Mouse (Mus musculus) left cerebral cortex, postnatal 25 days (tissue): ENCODE measurements at regions not wholly inside any gene's neighbourhood (a gene's known extent, or its start where the extent isn't known, plus 50 kb on each side); places are given as distances from the start of the nearest gene placed in this dataset.

Source experiments
- DNase-seq, 2 experiments: peaks; one replicate each; pipeline ENCODE4 v3.0.0; 2022; ENCODE audit warnings: low spot score in 2 of 2, mixed read lengths in 1 of 2
- intact Hi-C: fragments of 180-260 bp; cut with DNase I; formaldehyde crosslinking; loops from one replicate; pipeline ENCODE4 v1.15.1; 2025

DNA sequence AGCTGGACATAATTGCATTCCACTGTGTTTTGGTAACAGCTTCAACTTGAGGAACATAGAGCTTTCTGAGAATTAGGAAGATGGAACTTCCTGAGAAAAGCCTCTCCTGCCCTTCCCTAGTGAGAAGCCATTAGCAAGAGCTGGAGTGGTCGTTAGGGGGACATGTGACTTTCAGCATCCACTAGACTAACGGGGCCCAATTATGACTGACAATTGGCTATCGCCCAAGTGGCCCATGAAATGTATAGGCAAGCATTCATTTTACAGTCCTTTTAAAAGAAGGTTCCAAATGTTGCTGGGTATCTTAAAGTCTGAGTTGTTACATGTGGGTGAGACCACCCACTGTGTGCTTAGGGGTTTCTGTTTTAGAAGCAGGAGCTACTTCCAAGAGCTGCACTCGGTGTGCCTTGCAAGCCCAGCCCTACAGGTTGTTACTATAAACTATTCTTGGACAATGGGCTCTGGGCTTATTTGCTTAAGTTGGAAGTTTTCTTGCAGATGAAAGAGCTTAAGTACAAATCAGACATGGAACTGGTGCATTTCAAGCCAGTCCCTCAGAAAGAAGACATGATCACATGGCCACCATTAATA, 183.1 kb upstream of the Cxcl12 start:
- intact Hi-C loops, result loop anchor here (10.0 kb wide), 1 partner anchor 840 kb away; no protein-coding TSS in a partner anchor
- no peak for DNase-seq

- intact Hi-C loops, result loop anchor here (10.0 kb wide), 1 partner anchor 838 kb away; no protein-coding TSS in a partner anchor
- DNase-seq, result no peak
Measured at GRCm38 (mm10) chr6:116986266-116987000, 181.9 kb upstream of the Cxcl12 start.

GRCm38 (mm10) chr6:116987243-116987642, 181.1 kb upstream of the Cxcl12 start:
- intact Hi-C loops, result loop anchor here (10.0 kb wide), 1 partner anchor 838 kb away; no protein-coding TSS in a partner anchor
- DNase-seq, result no peak

DNA sequence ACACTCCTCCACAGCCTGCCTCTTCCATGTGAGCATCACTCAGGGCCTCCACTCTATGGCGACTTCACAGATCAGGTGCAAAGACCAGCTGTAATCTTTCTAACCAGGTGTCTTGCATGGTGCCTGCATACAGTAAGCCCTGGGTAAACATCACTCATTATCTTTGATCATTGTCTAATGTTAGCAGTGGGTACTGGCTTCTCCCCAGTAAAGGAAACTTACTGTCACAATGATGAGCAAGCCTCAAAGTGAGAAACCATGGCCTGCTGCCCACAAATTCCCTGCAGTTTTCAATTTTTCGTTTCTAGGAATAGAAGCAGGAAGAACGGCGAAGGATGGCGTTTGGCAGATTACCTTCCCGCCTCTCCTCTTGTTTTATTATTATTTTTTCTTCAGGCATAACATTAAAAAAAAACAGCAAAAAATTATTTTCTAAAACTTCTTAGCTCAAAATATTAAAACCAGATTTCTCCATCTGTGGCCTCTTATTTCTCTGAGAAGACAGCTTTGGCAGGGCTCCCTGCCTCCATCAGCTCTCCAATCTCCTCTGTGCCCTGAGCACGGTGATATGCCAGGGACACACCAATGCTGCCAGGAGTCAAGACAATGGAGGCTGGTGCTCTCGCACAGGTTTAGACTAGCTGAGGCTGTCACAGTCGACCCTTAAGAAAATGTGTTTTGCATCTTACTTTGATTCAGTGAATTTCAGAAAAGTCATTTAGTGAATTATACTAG, 169.2 kb upstream of the Cxcl12 start:
- intact Hi-C loops, result no loop called here

DNA sequence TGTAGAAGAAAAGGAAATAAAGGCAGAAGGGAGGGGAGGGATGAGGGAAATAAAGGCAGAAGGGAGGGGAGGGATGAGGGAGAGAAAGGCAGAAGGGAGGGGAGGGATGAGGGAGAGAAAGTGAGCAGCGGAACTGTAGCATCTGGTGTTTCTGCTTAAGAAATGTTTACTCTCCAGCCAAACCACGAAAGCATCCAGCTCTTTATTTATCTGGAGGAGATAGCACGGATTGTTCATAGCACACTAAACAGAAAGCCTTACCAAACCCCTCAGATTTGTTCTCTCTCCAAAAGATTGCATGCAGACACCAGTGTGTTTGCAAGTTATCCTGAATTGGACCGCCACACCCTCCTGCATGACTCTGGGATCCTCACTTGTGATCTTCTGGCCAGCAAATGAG, 168.4 kb upstream of the Cxcl12 start:
- intact Hi-C loops, result no loop called here
- DNase-seq, result peak in 1 of 2 experiments; percentile 8

More for the DNA sequence above, 169.2 kb upstream of the Cxcl12 start:
- DNase-seq, result peak; percentile 42 to 73

DNA sequence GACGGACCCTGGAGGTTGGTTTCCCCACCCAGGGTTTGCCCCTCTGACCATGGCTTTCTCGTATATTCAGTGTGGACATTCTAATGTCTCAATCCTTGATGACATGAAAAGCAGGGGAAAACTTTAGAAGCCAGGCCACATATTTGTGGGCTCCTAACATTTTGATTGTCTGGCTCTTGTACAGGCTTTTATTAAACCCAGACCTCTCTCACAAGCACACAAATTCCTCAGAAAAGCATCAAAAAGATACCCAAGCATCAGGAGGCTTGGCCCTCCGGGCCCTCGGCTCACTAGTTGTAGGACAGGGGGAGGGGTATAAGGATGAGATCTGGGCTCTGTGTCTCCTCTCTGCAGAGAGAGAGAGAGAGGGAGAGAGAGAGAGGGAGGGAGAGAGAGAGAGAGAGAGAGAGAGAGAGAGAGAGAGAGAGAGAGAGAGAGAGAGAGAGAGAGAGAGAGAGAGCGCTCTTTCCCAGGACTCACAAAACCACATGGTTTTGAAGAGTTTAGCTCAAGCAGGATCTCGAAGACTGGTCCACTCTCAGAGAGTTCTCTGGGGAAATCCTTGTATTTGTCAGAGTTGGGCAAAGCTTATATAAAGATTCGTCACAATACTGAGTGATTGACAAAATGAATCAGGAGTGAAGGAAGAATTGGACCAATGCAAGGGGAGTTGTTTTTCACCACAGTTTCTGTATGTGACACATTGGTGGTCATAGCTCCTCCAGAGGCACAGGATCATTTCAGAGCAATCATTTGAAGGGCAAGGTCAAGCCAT, 167.2 kb upstream of the Cxcl12 start:
- no peak for DNase-seq
- intact Hi-C loops, result no loop called here

DNA sequence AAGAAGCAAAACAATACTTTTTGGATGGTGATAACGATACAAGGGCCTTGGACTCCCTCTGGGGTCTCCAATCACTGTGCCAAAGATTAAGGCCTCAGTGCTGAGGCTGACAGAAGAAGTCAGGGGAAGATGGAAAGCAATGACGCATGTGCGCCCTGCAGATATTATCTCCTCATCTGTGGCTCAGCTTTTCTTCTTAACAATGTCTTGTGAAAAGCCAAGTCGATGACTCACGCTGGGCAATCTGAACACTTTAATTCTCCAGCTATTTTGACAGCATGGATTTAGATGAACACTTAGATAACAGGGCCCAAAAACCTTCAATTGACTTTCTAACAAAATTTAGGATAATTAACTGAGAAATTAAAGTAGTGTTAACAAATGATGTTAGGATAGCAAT, 155.7 kb upstream of the Cxcl12 start:
- no peak for DNase-seq
- intact Hi-C loops, result no loop called here

GRCm38 (mm10) chr6:117015461-117015860, 152.9 kb upstream of the Cxcl12 start:
- intact Hi-C loops, result no loop called here
- no peak for DNase-seq

GRCm38 (mm10) chr6:117021851-117022250, 146.5 kb upstream of the Cxcl12 start:
- DNase-seq, result no peak
- intact Hi-C loops, result no loop called here

DNA sequence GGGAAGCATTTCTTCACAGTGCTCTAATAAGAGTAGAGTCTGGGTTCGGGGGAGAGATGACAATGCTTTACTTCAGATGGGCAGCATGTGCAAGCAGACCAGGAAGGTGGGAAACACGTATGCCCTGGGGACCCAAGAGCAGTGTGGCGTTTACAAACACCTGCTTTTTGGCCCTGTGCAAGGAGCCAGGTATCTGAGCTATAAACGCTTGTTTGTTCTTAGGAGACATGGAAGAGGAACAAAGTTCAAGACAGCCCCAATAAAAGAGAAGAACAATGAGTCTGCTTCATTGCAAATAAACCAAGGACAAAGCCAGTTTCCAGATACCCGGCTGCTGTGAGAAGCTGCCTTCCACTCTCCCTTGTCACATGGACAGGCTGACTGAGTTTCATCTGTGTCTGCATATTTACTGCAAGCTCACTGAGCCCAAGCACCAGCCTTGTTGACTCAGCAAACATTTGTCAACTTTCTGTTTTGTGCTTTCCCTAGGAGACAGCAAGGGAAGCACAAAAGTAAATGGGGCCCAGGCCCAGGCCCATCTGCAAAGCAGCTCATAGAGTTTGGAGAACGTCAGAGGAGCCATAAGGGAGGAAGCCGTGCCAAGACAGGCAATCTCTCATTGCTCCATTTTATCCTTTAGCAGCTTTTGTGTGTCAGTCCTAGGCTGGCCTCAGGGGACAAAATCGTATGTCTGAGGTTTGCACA, 136.1 kb upstream of the Cxcl12 start:
- intact Hi-C loops, result no loop called here
- no peak for DNase-seq

- intact Hi-C loops, result no loop called here
- DNase-seq, result peak in 1 of 2 experiments; percentile 50
Measured at GRCm38 (mm10) chr6:117043744-117044143, 124.6 kb upstream of the Cxcl12 start.

- no peak for DNase-seq
- intact Hi-C loops, result no loop called here
Measured at GRCm38 (mm10) chr6:117049459-117050010, 118.8 kb upstream of the Cxcl12 start.

DNA sequence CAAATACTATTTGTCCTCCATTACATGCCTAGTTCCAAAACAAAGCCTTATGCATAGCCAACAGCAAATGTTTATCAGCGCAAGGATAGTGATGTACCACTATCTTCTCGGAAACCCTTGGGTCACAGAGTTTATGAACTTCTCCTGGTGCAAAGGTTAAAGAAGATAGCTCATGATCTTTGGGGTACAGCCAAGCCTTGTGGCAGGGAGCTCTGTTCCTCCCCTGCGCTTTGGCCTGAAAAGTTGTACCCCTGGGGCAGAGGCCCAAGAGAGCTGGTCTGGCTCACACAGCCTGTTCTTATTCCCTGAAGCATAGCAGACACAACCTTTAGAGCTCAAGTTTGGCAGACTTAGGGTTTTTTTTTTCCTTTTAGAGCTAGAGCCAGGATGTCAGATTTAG, 107.6 kb upstream of the Cxcl12 start:
- intact Hi-C loops, result no loop called here

GRCm38 (mm10) chr6:117067541-117068305, 100.6 kb upstream of the Cxcl12 start:
- no peak for DNase-seq
- intact Hi-C loops, result no loop called here

More for the DNA sequence above, 107.6 kb upstream of the Cxcl12 start:
- no peak for DNase-seq

- DNase-seq, result peak; percentile 76 to 85
- intact Hi-C loops, result loop anchor here (10.0 kb wide), 1 partner anchor 167 kb away; no protein-coding TSS in a partner anchor
Measured at GRCm38 (mm10) chr6:117071311-117071710, 97.0 kb upstream of the Cxcl12 start.

DNA sequence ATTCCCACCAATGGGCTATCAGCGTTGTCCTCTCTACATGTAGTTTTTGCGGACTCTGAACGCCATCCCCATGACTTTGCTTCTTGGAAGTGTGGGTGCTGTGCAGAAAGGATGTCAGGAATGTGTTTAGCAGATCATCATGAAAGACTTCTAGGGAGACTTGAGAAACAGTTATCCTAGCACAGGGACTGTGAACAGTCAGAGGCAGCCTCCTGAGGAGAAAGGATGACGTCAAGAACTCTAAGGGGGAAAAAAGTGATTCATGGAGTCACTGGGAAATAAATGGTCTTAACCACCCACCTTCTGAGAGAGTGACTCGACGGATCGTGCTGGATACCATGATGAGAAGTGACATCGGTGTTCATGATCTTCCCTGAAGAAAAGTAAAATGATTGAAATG, 96.5 kb upstream of the Cxcl12 start:
- peak; percentile 16 to 60 for DNase-seq
- intact Hi-C loops, result loop anchor here (10.0 kb wide), 1 partner anchor 167 kb away; no protein-coding TSS in a partner anchor

DNA sequence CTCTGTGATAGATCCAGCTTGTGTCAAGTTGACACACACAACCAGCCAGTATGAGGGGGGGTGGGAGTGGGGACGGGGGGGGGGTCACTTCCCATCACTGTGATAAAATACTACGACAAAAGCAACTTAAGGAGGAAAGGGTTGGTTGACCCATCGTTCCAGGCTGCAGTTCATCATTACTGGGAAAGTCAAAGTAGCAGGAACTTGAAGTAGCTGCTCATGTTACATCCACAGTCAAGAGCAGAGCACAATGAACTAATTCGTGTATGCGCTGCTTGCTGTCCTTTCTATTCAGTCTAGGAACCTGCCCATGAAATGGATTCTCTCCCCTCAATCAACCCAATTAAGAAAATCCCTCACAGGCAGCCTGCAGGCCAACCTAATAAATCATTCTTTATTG, 88.8 kb upstream of the Cxcl12 start:
- intact Hi-C loops, result loop anchor here (10.0 kb wide), 1 partner anchor 175 kb away; no protein-coding TSS in a partner anchor

GRCm38 (mm10) chr6:117080973-117081372, 87.4 kb upstream of the Cxcl12 start:
- intact Hi-C loops, result no loop called here
- no peak for DNase-seq

More for the DNA sequence above, 88.8 kb upstream of the Cxcl12 start:
- no peak for DNase-seq
